ENCODE assay signal across 8 mouse cellular contexts in genomic region chr3:142708849-142709419, GRCm38 (mm10). TPM values are rescaled to one million over a fixed set of nuclear protein-coding genes. Genes with fewer than 3 reads are reported as not detected.
DNase-seq lines count a peak whose midpoint lies in the region; ATAC-seq lines count a peak whose summit lies in the region.
"Had no signal": no experiment of that assay in that cellular context is flagged by ENCODE, and none has a peak within 500 bp of the region (broad histone marks: within the 10 kb centered on the region; RNA-seq: fewer than 3 reads in every experiment).

No protein-coding gene starts in this region.

- WGBS in forebrain, embryonic 12.5 days: 52% methylated on average over 13 of the region's 13 CpGs
- WGBS in hindbrain, embryonic 14.5 days: 48% methylated on average over 13 of the region's 13 CpGs

- H3K4me2 ChIP-seq in forebrain, embryonic 12.5 days: no peak overlapping the region
- H3K4me2 ChIP-seq in hindbrain, embryonic 14.5 days (replicated peaks): no peak overlapping the region
- H3K4me2 ChIP-seq: liver, embryonic 15.5 days had no signal

- no peak overlapping the region for H3K27ac ChIP-seq in forebrain, embryonic 12.5 days
- no peak overlapping the region for H3K27ac ChIP-seq in hindbrain, embryonic 14.5 days
- H3K27ac ChIP-seq: liver, embryonic 15.5 days had no signal

- H3K4me3 ChIP-seq in forebrain, embryonic 12.5 days (replicated peaks): no peak overlapping the region
- no peak overlapping the region for H3K4me3 ChIP-seq in hindbrain, embryonic 14.5 days (replicated peaks; ENCODE audit: low read length)
- H3K4me3 ChIP-seq: liver, embryonic 15.5 days had no signal

- H3K36me3 ChIP-seq in forebrain, embryonic 12.5 days (replicated peaks): no peaks in the 10 kb centered on the region
- no peaks in the 10 kb centered on the region for H3K36me3 ChIP-seq in hindbrain, embryonic 14.5 days (replicated peaks; ENCODE audit: control insufficient read depth, insufficient read depth)

- H3K9ac ChIP-seq in forebrain, embryonic 12.5 days: no peak overlapping the region
- no peak overlapping the region for H3K9ac ChIP-seq in hindbrain, embryonic 14.5 days
- H3K9ac ChIP-seq: liver, embryonic 15.5 days had no signal

- H3K27me3 ChIP-seq in forebrain, embryonic 12.5 days: no peaks in the 10 kb centered on the region
- no peaks in the 10 kb centered on the region for H3K27me3 ChIP-seq in hindbrain, embryonic 14.5 days (ENCODE audit: control insufficient read depth, insufficient read depth, low read length)
- H3K27me3 ChIP-seq: liver, embryonic 15.5 days had no signal

- DNase-seq in Muller cell, postnatal 12 days (ENCODE audit: inconsistent ontology term): peak; percentile 44
- peak; percentile 49 for DNase-seq in c-Kit-positive CD71-positive TER-119-negative erythroid progenitor cells, embryonic 14.5 days (ENCODE audit: low read depth)
- DNase-seq in hindbrain, embryonic 14.5 days (ENCODE audit: low spot score): peak; percentile 87
- peak; percentile 81 to 84 for DNase-seq in layer of hippocampus, postnatal 10 days (ENCODE audit: low spot score in 2 of 2)
- DNase-seq in lung, postnatal 10 days: peak; percentile 86
- DNase-seq in retina, postnatal 7 days (ENCODE audit: low read depth, low spot score): peak; percentile 55

- H3K4me1 ChIP-seq in forebrain, embryonic 12.5 days: no peaks in the 10 kb centered on the region; the same call in 1 of the 2 replicates
- no peaks in the 10 kb centered on the region for H3K4me1 ChIP-seq in hindbrain, embryonic 14.5 days (replicated peaks; ENCODE audit: control insufficient read depth, insufficient read depth, low read length)

- ATAC-seq in forebrain, embryonic 12.5 days (ENCODE audit: low FRiP score): peak; percentile 65
- ATAC-seq in hindbrain, embryonic 14.5 days (ENCODE audit: low FRiP score): peak; percentile 15; the same call in 1 of the 2 replicates

- H3K9me3 ChIP-seq in forebrain, embryonic 12.5 days: no peaks in the 10 kb centered on the region
- H3K9me3 ChIP-seq in hindbrain, embryonic 14.5 days (ENCODE audit: control insufficient read depth, low read length): no peaks in the 10 kb centered on the region
- H3K9me3 ChIP-seq: liver, embryonic 15.5 days had no signal

RNA-seq across cellular contexts. Expression of gene Kyat3, which starts 8.1 kb away (rescaled TPM):
- polyA plus RNA-seq in forebrain, embryonic 12.5 days (2016; fragmentation: Nextera tagmentation; extraction: Ambion mirVana): 8.3 and 9.6 TPM in 2 replicates
- polyA plus RNA-seq in hindbrain, embryonic 14.5 days (2014; fragmentation: Nextera tagmentation; extraction: Ambion mirVana): 4.7 and 5.5 TPM in 2 replicates
- total RNA-seq in layer of hippocampus, postnatal 10 days (2021): 1 to 10 TPM; 3.9 to 4.8 TPM

RNA-seq across cellular contexts. Expression of gene Gtf2b, which starts 55.9 kb away (rescaled TPM):
- 88.7 and 90.0 TPM in 2 replicates for polyA plus RNA-seq in forebrain, embryonic 12.5 days (2016; fragmentation: Nextera tagmentation; extraction: Ambion mirVana)
- 72.1 and 76.5 TPM in 2 replicates for polyA plus RNA-seq in hindbrain, embryonic 14.5 days (2014; fragmentation: Nextera tagmentation; extraction: Ambion mirVana)
- 10 to 100 TPM; 33.7 to 37.9 TPM for total RNA-seq in layer of hippocampus, postnatal 10 days (2021)
